Mouse (Mus musculus) cerebellum, adult 2 months (tissue): ENCODE results near the gene Rbm47. TPM values are rescaled to one million over a fixed set of nuclear protein-coding genes. Genes with fewer than 3 reads are reported as not detected.

Experiments used
- DNase-seq, 2 experiments: peaks; one replicate each; pipeline ENCODE4 v3.0.0; 2021
- H3K27ac ChIP-seq: fragments of 200-500 bp; 2 replicates; pipeline ENCODE4 v1.5.1; 2012; ENCODE audit warnings: low read length, control low read depth, inconsistent platforms; ENCODE audit not compliant: insufficient read depth
- H3K27me3 ChIP-seq: fragments of 200-500 bp; 2 replicates; pipeline ENCODE4 v1.6.1; 2012; ENCODE audit warnings: inconsistent platforms, mild to moderate bottlenecking, low read length, moderate library complexity; ENCODE audit not compliant: control insufficient read depth, insufficient read depth
- H3K4me1 ChIP-seq: fragments of 200-500 bp; 2 replicates; pipeline ENCODE4 v1.6.1; 2011; ENCODE audit warnings: low read length; ENCODE audit not compliant: control insufficient read depth, insufficient read depth
- H3K4me3 ChIP-seq: fragments of 200-500 bp; replicated peaks from 2 replicates; pipeline ENCODE3; 2011; ENCODE audit warnings: mild to moderate bottlenecking, low read depth, low read length, control low read depth; ENCODE audit not compliant: insufficient read depth
- CTCF ChIP-seq: fragments of 200-500 bp; IDR thresholded peaks from 2 replicates; pipeline ENCODE4 v1.5.1; 2011; ENCODE audit warnings: low read depth, mild to moderate bottlenecking, control low read depth, low read length, moderate library complexity, borderline replicate concordance; ENCODE audit not compliant: insufficient read depth
- POLR2A ChIP-seq: fragments of 200-500 bp; IDR thresholded peaks from 2 replicates; pipeline ENCODE4 v1.6.1; 2011; ENCODE audit warnings: low read length, control low read depth, borderline replicate concordance; ENCODE audit not compliant: insufficient read depth
- WGBS: fragments of 180-500 bp; shearing (Covaris S2); methylation state at CpG from one replicate; pipeline ENCODE4 v1.1.7; 2018; 5-methylcytosine and 5-hydroxymethylcytosine counted together
- polyA plus RNA-seq: library from polyadenylated mRNA; depleted of rRNA; stranded (reverse); fragments of >200 nt; gene quantifications from 2 replicates; pipeline ENCODE4 v1.2.3, GENCODE M21; 2012

Gene Rbm47
- polyA plus RNA-seq, 1 experiment: 0.49 TPM

- H3K27me3 ChIP-seq: no peaks in the 10 kb centered on the region
- 96% methylated on average over 5 of the region's 5 CpGs for WGBS
Observed at GRCm38 (mm10) chr5:66028232-66028631, 144.7 kb downstream of the Rbm47 start.

GRCm38 (mm10) chr5:66027206-66027605, 145.7 kb downstream of the Rbm47 start:
- TF ChIP-seq POLR2A: no peak
- TF ChIP-seq CTCF: no peak
- WGBS: 95% methylated on average over 8 of the region's 8 CpGs
- Histone ChIP-seq H3K4me3 (no peak overlapping the region), H3K27me3 (no peaks in the 10 kb centered on the region), H3K4me1 (no peaks in the 10 kb centered on the region), H3K27ac (no peak overlapping the region)
- DNase-seq: no peak

More at GRCm38 (mm10) chr5:66028232-66028631, 144.7 kb downstream of the Rbm47 start:
- DNase-seq: no peak
- H3K4me1 ChIP-seq: no peaks in the 10 kb centered on the region
- TF ChIP-seq CTCF (no peak), POLR2A (no peak)
- H3K4me3 ChIP-seq: no peak overlapping the region
- H3K27ac ChIP-seq: no peak overlapping the region

GRCm38 (mm10) chr5:66026796-66027195, 146.1 kb downstream of the Rbm47 start:
- 98% methylated on average over 31 of the region's 31 CpGs for WGBS
- TF ChIP-seq CTCF (no peak), POLR2A (no peak)
- Histone ChIP-seq H3K27me3 (no peaks in the 10 kb centered on the region), H3K27ac (no peak overlapping the region), H3K4me1 (no peaks in the 10 kb centered on the region), H3K4me3 (no peak overlapping the region)
- DNase-seq: no peak

GRCm38 (mm10) chr5:66015449-66015961, 157.4 kb downstream of the Rbm47 start:
- WGBS: 91% methylated on average over 2 of the region's 2 CpGs
- H3K27me3 ChIP-seq: no peaks in the 10 kb centered on the region
- TF ChIP-seq POLR2A (no peak), CTCF (no peak)

GRCm38 (mm10) chr5:66014437-66014836, 158.5 kb downstream of the Rbm47 start:
- WGBS: 92% methylated on average over 2 of the region's 2 CpGs
- TF ChIP-seq CTCF (no peak), POLR2A (no peak)
- Histone ChIP-seq H3K4me1 (no peaks in the 10 kb centered on the region), H3K4me3 (no peak overlapping the region), H3K27me3 (no peaks in the 10 kb centered on the region), H3K27ac (no peak overlapping the region)
- no peak for DNase-seq

More at GRCm38 (mm10) chr5:66015449-66015961, 157.4 kb downstream of the Rbm47 start:
- Histone ChIP-seq H3K4me3 (no peak overlapping the region), H3K27ac (no peak overlapping the region), H3K4me1 (no peaks in the 10 kb centered on the region)
- no peak for DNase-seq

GRCm38 (mm10) chr5:66013999-66014398, 158.9 kb downstream of the Rbm47 start:
- Histone ChIP-seq H3K27me3 (no peaks in the 10 kb centered on the region), H3K4me1 (no peaks in the 10 kb centered on the region), H3K27ac (no peak overlapping the region), H3K4me3 (no peak overlapping the region)
- DNase-seq: no peak
- TF ChIP-seq CTCF (no peak), POLR2A (no peak)
- 82% methylated on average over 3 of the region's 3 CpGs for WGBS

- Histone ChIP-seq H3K27me3 (no peaks in the 10 kb centered on the region), H3K4me1 (no peaks in the 10 kb centered on the region), H3K4me3 (no peak overlapping the region), H3K27ac (no peak overlapping the region)
- WGBS: 90% methylated on average over 15 of the region's 15 CpGs
- TF ChIP-seq CTCF: no peak
- no peak for TF ChIP-seq POLR2A
- DNase-seq: no peak
Observed at GRCm38 (mm10) chr5:66008245-66008967, 164.5 kb downstream of the Rbm47 start.

GRCm38 (mm10) chr5:66005041-66005678, 167.8 kb downstream of the Rbm47 start:
- no peak for DNase-seq
- Histone ChIP-seq H3K4me3 (no peak overlapping the region), H3K4me1 (no peaks in the 10 kb centered on the region), H3K27ac (no peak overlapping the region), H3K27me3 (no peaks in the 10 kb centered on the region)
- WGBS: 50% methylated on average over 16 of the region's 16 CpGs
- no peak for TF ChIP-seq CTCF
- TF ChIP-seq POLR2A: no peak
